Mouse (Mus musculus): ENCODE results near the gene S100a5. TPM values are rescaled to one million over a fixed set of nuclear protein-coding genes. Genes with fewer than 3 reads are reported as not detected.

S100a5 gene
- polyA plus RNA-seq, 1 experiment from 2014 or later, result 4.5 TPM

Other genes with a start within 250 kb of the S100a5 start
- 14.5 and 16.1 TPM in 2 replicates for gene Slc27a3, start 218.6 kb upstream of the S100a5 start, polyA plus RNA-seq (2015; fragmentation: Nextera tagmentation; extraction: Ambion mirVana)
- gene Ints3, start 174.9 kb upstream of the S100a5 start, polyA plus RNA-seq (2015; fragmentation: Nextera tagmentation; extraction: Ambion mirVana), result 27.0 and 29.2 TPM in 2 replicates
- 5.3 and 5.7 TPM in 2 replicates for gene Npr1, start 142.7 kb upstream of the S100a5 start, polyA plus RNA-seq (2015; fragmentation: Nextera tagmentation; extraction: Ambion mirVana)
- 151 and 168 TPM in 2 replicates for gene Ilf2, start 132.4 kb upstream of the S100a5 start, polyA plus RNA-seq (2015; fragmentation: Nextera tagmentation; extraction: Ambion mirVana)
- gene Snapin, start 117.5 kb upstream of the S100a5 start, polyA plus RNA-seq (2015; fragmentation: Nextera tagmentation; extraction: Ambion mirVana), result 71.6 and 78.5 TPM in 2 replicates
- gene Chtop, start 99.0 kb upstream of the S100a5 start, polyA plus RNA-seq (2015; fragmentation: Nextera tagmentation; extraction: Ambion mirVana), result 126 and 134 TPM in 2 replicates
- 66.9 and 75.9 TPM in 2 replicates for gene S100a1, start 94.1 kb upstream of the S100a5 start, polyA plus RNA-seq (2015; fragmentation: Nextera tagmentation; extraction: Ambion mirVana)
- 34.7 and 39.0 TPM in 2 replicates for gene S100a13, start 94.1 kb upstream of the S100a5 start, polyA plus RNA-seq (2015; fragmentation: Nextera tagmentation; extraction: Ambion mirVana)
- gene S100a14, start 81.7 kb upstream of the S100a5 start, polyA plus RNA-seq (2015; fragmentation: Nextera tagmentation; extraction: Ambion mirVana), result 43.9 and 74.6 TPM in 2 replicates
- 225 and 274 TPM in 2 replicates for gene S100a16, start 71.3 kb upstream of the S100a5 start, polyA plus RNA-seq (2015; fragmentation: Nextera tagmentation; extraction: Ambion mirVana)
- gene S100a3, start 47.9 kb upstream of the S100a5 start, polyA plus RNA-seq (2015; fragmentation: Nextera tagmentation; extraction: Ambion mirVana), result 0.77 and 1.2 TPM in 2 replicates
- gene S100a2, start 18.3 kb upstream of the S100a5 start, polyA plus RNA-seq (2015; fragmentation: Nextera tagmentation; extraction: Ambion mirVana), result not detected in 2 replicates
- gene Gm42674, start 6.6 kb upstream of the S100a5 start, polyA plus RNA-seq (2015; fragmentation: Nextera tagmentation; extraction: Ambion mirVana), result not detected in 2 replicates
- 13.0 and 13.6 TPM in 2 replicates for gene S100a4, start 4.8 kb upstream of the S100a5 start, polyA plus RNA-seq (2015; fragmentation: Nextera tagmentation; extraction: Ambion mirVana)
- gene S100a6, start 4.4 kb downstream of the S100a5 start, polyA plus RNA-seq (2015; fragmentation: Nextera tagmentation; extraction: Ambion mirVana), result 503 and 642 TPM in 2 replicates
- gene S100a7a, start 45.5 kb downstream of the S100a5 start, polyA plus RNA-seq (2015; fragmentation: Nextera tagmentation; extraction: Ambion mirVana), result 0.61 and 2.8 TPM in 2 replicates
- gene S100a8, start 60.5 kb downstream of the S100a5 start, polyA plus RNA-seq (2015; fragmentation: Nextera tagmentation; extraction: Ambion mirVana), result 295 and 384 TPM in 2 replicates
- 183 and 235 TPM in 2 replicates for gene S100a9, start 87.2 kb downstream of the S100a5 start, polyA plus RNA-seq (2015; fragmentation: Nextera tagmentation; extraction: Ambion mirVana)
- 0.09 TPM in 1 of 2 replicates, not detected in the other for gene Pglyrp4, start 118.4 kb downstream of the S100a5 start, polyA plus RNA-seq (2015; fragmentation: Nextera tagmentation; extraction: Ambion mirVana)
- not detected in 2 replicates for gene Gm5849, start 169.4 kb downstream of the S100a5 start, polyA plus RNA-seq (2015; fragmentation: Nextera tagmentation; extraction: Ambion mirVana)